Mouse (Mus musculus): ENCODE data around the gene Rad51b.

Gene Rad51b

DNA sequence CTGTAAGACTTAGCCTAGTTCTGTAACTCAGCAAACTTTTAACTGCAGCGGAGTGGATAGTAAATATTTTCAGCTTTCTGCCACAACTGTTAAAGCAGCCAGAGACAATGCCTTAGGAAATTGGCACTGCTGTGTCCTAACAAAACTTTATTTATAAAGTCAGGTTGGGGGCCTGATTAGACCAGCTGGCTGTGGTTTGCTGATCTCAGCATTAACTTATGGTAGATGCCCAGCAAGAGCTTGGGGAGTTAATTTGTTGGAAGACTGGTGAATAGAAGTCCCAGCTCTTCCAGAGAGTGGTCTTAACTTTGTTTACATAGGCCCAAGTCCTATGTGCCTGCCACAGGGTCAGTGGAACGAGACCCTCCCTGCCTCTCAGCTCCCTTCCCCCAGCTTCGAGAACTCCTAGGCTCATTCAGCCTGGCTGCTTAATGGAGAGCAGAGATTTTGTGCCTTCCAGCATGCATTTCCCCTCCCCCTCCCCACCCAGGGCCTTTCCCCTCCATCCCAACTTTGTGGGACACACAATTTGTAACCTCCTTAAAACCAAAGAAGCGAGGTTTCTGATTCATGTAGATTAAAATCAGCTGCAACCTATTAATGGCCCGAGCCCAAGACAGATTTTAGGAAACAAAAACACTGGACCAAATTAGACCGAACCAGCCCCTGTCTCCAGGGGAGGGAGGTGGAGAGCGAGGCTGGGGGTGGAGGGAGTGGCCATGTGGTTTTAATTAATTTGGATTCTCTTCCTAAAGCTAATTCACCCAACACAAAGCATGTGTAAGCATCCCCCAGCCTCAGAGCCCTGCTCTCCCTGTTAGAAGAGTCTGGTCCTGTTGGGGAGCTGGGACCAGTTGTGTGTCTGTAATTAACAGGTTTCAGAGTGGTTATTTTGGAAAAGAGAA lies 549.4 kb downstream of the Rad51b start:
- peak in 1 of 2 experiments; percentile 15 for DNase-seq

GRCm38 (mm10) chr12:79848539-79848938 lies 551.5 kb downstream of the Rad51b start:
- peak in 1 of 2 experiments; percentile 25 for DNase-seq

DNA sequence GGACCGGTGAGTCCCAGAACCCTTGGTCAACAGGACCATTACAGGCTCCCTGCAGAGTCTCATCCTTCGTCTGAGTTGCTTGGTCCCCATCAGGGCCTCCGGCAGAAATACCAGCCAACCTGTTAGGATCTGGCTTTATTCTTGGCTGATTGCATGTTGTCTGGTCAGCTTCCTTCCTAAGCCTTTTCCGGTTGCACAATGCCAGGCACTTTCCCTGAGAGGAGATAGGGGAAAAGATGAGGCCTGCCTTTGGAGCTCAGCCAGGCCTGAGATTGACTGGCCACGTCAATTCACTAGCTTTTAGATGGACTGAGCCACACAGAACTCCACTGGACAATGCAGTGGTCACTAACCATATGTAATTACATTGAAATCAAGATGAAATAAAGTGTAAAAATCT lies 552.9 kb downstream of the Rad51b start:
- peak; percentile 62 to 75 for DNase-seq

- DNase-seq: peak in 1 of 2 experiments; percentile 6
These were observed 554.8 kb downstream of the Rad51b start for GRCm38 (mm10) chr12:79851898-79852297.

DNA sequence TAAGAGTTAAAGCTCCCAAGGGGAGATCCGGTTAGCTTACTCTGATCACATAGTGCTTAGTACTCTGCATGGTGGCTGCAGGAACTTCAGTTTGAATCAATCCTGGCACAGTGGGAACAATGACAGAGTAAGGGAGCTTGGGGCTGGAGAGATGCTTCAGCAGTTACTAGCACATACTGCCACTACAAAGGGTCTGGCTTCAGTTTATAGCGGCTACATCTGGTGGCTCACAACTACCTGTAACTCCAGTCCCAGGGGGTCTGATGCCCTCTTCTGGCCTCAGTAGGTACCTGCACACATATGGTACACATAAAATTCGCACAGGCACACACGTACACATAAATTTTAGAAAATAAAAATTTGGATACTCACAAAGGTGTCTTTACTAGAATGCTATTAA lies 555.5 kb downstream of the Rad51b start:
- DNase-seq: peak in 1 of 2 experiments; percentile 4

DNA sequence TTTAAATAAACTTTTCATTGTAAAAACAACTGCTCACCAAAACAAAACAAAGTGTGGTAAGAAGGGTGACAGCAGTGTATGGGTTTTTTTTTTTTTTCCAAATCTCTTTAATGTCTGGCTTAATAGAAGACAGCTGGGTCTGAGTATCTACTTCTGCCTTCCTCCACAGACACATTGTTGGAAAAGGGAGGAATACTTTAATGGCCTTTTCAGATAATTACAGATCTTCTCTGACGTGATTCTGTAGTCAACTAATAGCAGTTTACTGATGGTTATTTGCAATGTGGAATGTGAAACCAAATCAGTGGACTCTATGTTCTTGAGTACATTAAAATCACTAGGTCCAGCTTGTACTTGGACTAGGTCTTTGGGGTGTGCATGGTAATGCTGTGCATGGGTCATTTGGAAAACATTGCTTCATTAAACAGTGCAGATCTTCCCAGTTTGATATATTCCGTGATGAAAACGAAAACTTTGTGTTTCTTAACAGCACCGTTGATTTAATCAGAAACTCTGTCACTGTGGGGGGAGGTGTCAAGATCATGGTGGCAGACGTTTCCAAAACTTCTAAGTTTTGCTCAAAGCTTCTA lies 556.9 kb downstream of the Rad51b start:
- DNase-seq: no peak

- DNase-seq: peak in 1 of 2 experiments; percentile 16
These were observed 557.4 kb downstream of the Rad51b start for GRCm38 (mm10) chr12:79854507-79854906.

- DNase-seq: peak; percentile 80 to 91
These were observed 559.2 kb downstream of the Rad51b start for GRCm38 (mm10) chr12:79856116-79856909.

- DNase-seq: peak in 1 of 2 experiments; percentile 8
These were observed 560.6 kb downstream of the Rad51b start for GRCm38 (mm10) chr12:79857704-79858103.

GRCm38 (mm10) chr12:79858336-79858735 lies 561.3 kb downstream of the Rad51b start:
- peak in 1 of 2 experiments; percentile 17 for DNase-seq

DNA sequence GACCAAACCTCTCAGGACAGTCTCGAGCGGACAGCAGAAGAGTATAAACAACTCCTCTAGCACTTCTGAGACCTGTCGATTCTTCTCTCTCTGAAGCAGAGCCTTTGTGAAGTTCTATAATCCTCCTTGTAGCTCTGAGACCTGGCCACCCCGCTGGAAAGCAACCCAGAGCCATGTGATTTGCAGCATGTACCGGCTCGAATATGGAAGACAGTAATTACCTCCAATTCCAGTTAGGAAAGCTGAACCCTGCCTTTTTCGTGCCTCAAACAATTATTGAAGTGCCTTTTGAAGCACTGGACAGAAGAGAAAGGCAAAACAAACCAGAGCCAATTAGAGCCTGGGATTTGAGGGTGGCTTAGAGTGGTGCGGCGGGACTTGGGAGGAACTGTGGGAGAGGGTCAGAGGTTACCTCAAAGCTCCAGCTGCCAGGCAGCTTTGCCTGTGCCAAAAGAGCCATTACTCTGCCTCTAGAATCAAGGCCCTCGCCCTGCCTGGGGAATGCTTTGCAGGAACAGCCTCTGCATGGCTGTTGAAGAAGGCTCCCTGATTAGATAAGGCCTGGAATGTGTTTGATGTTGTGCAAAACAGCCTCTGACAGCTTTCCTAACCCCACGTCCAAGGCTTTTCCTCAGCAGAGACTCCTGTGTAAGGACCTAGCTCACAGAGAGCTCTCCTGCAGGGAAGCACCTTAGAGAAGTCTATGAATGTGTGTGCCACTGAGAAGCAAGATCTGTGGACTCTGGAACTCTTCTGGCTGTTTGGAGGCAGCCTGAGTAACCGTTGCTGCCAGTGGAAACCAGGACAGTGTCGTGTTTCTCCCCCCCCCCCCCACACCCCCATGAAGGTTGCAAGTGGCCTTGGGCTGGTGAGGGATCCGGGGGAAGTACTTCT lies 562.5 kb downstream of the Rad51b start:
- DNase-seq: peak; percentile 75 to 90

GRCm38 (mm10) chr12:79860248-79860555 lies 563.1 kb downstream of the Rad51b start:
- no peak for DNase-seq

Measured in lung, postnatal 4 days (tissue).